Mouse (Mus musculus): ENCODE results near the gene Zmynd10. TPM values are rescaled to one million over a fixed set of nuclear protein-coding genes. Genes with fewer than 3 reads are reported as not detected.
"Not testable (repeated sequence)": the region's sequence is repeated elsewhere in the genome, so short reads cannot be mapped to it uniquely, and the experiment has no call there.

Gene Zmynd10
- polyA plus RNA-seq, 1 experiment from 2014 or later, result 3.6 TPM

DNA sequence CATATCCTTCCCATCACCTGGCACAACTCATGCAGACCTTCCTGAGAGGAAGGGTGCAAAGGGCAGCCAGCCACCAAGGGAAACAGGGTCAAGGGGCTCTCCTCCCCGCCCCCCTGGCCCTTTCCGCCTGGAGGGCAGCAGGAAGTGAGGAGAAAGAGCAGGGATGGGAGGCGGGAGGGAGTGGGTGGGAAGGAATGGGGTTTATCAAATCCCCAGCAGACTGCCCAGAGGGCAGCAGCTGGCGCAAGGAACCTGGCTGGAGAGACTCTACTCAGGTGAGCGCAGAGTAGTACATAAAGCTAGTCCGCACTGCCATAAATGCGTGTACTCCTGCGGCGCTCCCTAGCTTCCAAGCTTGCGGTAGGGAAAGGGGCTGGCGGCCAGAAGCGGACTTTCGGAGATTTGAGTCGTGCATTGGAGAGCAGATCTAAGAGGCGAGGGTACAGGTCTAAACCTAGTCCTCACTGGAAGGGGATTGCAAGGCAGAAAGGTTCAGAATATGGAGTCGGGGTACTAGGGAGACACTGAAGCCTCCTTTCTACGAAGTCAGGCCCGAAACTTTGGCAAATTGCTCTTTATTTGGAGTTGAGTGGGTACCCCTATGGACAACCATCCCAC is 20.7 kb downstream of the Zmynd10 start, which contains the start of gene Hyal2:
Hyal2 (plus strand) TSS at position 244 of the 618 bp plus-strand sequence.
- 5% methylated on average over 18 of the region's 18 CpGs for WGBS
- ATAC-seq (ENCODE audit: low FRiP score), result no peak

DNA sequence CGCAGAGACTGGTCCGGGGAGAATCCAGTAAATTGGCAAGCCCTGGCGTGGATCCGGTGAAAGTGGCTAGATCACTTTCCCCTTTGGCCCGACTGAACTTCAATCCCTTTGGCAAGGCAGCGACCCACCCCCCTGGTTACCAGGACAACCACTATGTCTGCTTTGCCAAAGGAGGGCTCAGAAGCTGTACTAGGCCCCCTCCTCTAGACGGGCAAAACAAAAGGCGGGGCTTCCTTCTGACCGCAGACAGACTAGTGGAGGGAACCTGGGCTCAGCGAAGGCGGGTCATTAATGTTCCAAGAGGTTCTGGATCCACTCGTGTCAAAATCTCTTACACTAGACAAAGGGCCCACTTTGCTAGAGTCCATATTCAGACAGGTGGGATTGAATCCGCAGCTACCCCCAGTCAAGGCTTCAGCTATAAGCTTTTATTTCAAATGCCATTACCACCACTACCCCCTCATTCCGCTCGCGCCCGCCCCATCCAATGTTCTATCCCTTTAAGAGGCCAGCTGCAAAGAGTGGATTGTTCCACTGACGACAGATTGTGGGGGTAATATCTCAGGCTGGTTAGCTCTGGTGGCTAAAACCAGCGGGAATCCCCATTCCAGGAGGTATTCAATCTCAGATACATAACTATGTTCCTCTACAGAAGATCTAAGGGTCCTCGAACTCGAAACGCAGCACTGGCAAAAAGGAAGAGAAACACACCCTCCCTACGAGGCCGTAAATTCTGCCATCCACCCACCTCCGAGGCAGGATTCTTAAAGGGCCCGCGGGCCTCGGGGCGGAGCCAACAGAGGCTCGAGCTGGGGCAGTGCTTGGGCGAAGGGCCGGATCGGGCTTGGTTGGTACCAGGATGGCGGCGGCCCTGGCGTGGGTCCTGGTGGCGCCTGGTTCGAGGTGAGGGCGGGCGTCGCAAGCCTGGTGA is 21.5 kb downstream of the Zmynd10 start:
- ATAC-seq (ENCODE audit: low FRiP score), result peak; percentile 88
- peak overlapping the region; percentile 81 for H3K4me3 ChIP-seq
- H3K9me3 ChIP-seq (replicated peaks), result no peaks in the 10 kb centered on the region
- H3K27me3 ChIP-seq, result no peaks in the 10 kb centered on the region
- H3K27ac ChIP-seq, result peak overlapping the region; percentile 87
- H3K4me2 ChIP-seq (replicated peaks), result peak overlapping the region; percentile 93
- peaks cover 47% of the 10 kb centered on the region for H3K36me3 ChIP-seq
- H3K4me1 ChIP-seq, result peaks cover 51% of the 10 kb centered on the region
- peak overlapping the region; percentile 95 for H3K9ac ChIP-seq
- WGBS, result 1% methylated on average over 41 of the region's 41 CpGs

More for the DNA sequence above, 20.7 kb downstream of the Zmynd10 start, which contains the start of gene Hyal2:
- H3K27me3 ChIP-seq, result no peaks in the 10 kb centered on the region
- peak within 1 kb of the TSS; percentile 87 for H3K27ac ChIP-seq
- H3K4me2 ChIP-seq (replicated peaks), result peak within 1 kb of the TSS; percentile 93
- peak within 1 kb of the TSS; percentile 95 for H3K9ac ChIP-seq
- peaks cover 53% of the 10 kb centered on the region for H3K4me1 ChIP-seq
- peaks cover 39% of the 10 kb centered on the region for H3K36me3 ChIP-seq
- H3K9me3 ChIP-seq (replicated peaks), result no peaks in the 10 kb centered on the region
- H3K4me3 ChIP-seq, result peak within 1 kb of the TSS; percentile 81

DNA sequence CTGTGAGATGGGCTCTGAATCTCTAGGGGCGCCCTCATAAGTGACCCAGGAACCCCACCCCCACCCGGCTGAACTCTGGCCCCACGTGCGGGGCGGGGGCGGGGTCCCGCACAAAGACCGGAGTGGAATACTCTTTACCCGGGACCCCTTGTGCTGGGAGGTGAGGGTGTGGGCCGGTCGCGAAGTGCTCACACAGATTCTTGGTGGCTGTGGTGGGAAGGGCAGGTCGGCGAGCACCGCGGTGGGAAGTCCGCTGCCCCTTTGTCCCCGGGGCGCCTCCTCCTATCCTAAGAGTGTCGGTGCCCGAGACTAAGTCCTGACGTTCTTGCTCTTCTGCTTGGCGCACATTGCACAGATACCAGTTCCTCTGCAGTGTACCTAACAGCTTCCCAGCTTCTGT is 22.2 kb downstream of the Zmynd10 start:
- no peaks in the 10 kb centered on the region for H3K27me3 ChIP-seq
- H3K27ac ChIP-seq, result peak overlapping the region; percentile 87
- WGBS, result under 1% methylated on average over 23 of the region's 23 CpGs
- peak overlapping the region; percentile 95 for H3K9ac ChIP-seq
- peak overlapping the region; percentile 81 for H3K4me3 ChIP-seq
- H3K4me2 ChIP-seq (replicated peaks), result peak overlapping the region; percentile 93
- H3K4me1 ChIP-seq, result peaks cover 45% of the 10 kb centered on the region
- no peaks in the 10 kb centered on the region for H3K9me3 ChIP-seq (replicated peaks)
- H3K36me3 ChIP-seq, result peaks cover 48% of the 10 kb centered on the region
- ATAC-seq (ENCODE audit: low FRiP score), result peak; percentile 56

DNA sequence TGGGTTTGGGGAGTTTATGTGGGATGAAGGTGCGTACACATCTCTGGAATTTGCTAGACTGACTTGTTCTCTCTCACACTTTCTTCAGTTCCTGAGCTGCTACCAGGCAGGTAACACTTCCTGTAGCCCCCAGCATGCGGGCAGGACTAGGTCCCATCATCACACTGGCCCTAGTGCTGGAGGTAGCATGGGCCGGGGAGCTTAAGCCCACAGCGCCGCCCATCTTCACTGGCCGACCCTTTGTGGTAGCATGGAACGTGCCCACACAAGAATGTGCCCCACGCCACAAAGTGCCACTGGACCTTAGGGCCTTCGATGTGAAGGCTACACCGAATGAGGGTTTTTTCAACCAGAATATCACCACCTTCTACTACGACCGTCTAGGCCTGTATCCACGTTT is 22.9 kb downstream of the Zmynd10 start:
- Histone ChIP-seq H3K4me1 (peaks cover 43% of the 10 kb centered on the region), H3K27ac (peak overlapping the region; percentile 87)

DNA sequence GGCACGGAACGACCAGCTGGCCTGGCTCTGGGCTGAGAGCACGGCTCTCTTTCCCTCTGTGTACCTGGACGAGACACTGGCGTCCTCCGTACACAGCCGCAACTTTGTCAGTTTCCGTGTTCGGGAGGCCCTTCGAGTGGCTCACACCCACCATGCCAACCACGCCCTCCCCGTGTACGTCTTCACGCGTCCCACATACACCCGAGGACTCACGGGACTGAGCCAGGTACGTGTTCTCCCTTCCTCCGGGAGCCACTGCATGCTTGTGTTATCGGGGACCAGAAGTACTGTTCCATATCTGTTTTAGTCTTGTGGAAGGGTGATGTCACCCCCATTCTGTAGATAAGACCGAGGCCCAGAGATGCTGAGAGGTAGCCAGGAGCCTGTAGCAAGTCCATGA is 23.7 kb downstream of the Zmynd10 start:
- peaks cover 42% of the 10 kb centered on the region for H3K36me3 ChIP-seq
- H3K4me1 ChIP-seq, result peaks cover 43% of the 10 kb centered on the region

More for the DNA sequence above, 22.9 kb downstream of the Zmynd10 start:
- peaks cover 46% of the 10 kb centered on the region for H3K36me3 ChIP-seq
- H3K9me3 ChIP-seq (replicated peaks), result no peaks in the 10 kb centered on the region
- peak overlapping the region; percentile 93 for H3K4me2 ChIP-seq (replicated peaks)
- H3K9ac ChIP-seq, result peak overlapping the region; percentile 95
- peak overlapping the region; percentile 81 for H3K4me3 ChIP-seq
- WGBS, result 54% methylated on average over 13 of the region's 13 CpGs
- H3K27me3 ChIP-seq, result no peaks in the 10 kb centered on the region
- no peak for ATAC-seq (ENCODE audit: low FRiP score)

DNA sequence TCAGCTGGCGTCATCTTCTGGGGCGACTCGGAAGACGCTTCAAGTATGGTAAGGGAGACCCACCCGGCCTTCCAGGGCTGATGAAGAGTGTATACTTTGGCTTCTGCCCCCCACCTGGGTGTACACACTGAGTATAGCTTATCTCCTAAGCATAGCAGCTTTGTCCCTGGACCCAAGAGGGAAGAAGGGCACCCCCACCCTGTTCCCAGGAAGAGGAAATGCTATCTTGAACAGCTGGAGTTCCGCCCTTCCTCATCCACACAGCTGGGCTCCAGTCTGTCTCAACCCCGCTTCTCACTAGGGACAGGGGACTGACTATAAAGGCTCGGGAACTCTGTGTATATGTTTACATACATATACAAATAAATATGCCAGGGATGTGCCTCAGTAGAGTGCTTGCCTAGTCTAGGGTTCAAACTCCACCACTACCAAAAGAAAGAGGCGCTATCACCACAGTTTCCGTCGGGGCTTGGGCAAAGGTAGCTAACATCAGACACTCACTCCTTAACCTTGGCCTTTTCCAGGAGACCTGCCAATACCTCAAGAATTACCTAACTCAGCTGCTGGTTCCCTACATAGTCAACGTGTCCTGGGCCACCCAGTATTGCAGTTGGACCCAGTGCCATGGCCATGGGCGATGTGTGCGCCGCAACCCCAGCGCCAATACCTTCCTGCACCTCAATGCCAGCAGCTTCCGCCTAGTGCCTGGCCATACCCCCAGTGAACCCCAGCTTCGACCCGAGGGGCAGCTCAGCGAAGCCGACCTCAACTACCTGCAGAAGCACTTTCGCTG is 24.6 kb downstream of the Zmynd10 start:
- Histone ChIP-seq H3K27ac (no peak overlapping the region), H3K4me2 (replicated peaks) (peak overlapping the region; percentile 93), H3K36me3 (peaks cover 42% of the 10 kb centered on the region), H3K9me3 (replicated peaks) (no peaks in the 10 kb centered on the region), H3K9ac (0 out of 2 replicates have a peak overlapping the region, but pooled peaks have one; percentile 13), H3K4me3 (peak overlapping the region; percentile 81; the same call in 1 of the 2 replicates), H3K4me1 (peaks cover 47% of the 10 kb centered on the region), H3K27me3 (no peaks in the 10 kb centered on the region)
- ATAC-seq (ENCODE audit: low FRiP score), result no peak
- 94% methylated on average over 22 of the region's 22 CpGs for WGBS

More for the DNA sequence above, 23.7 kb downstream of the Zmynd10 start:
- H3K9me3 ChIP-seq (replicated peaks), result no peaks in the 10 kb centered on the region
- peak overlapping the region; percentile 93 for H3K4me2 ChIP-seq (replicated peaks)
- no peak overlapping the region for H3K27ac ChIP-seq
- ATAC-seq (ENCODE audit: low FRiP score), result no peak
- peak overlapping the region; percentile 95; the same call in 1 of the 2 replicates for H3K9ac ChIP-seq
- no peaks in the 10 kb centered on the region for H3K27me3 ChIP-seq
- 91% methylated on average over 21 of the region's 21 CpGs for WGBS
- H3K4me3 ChIP-seq, result peak overlapping the region; percentile 81

DNA sequence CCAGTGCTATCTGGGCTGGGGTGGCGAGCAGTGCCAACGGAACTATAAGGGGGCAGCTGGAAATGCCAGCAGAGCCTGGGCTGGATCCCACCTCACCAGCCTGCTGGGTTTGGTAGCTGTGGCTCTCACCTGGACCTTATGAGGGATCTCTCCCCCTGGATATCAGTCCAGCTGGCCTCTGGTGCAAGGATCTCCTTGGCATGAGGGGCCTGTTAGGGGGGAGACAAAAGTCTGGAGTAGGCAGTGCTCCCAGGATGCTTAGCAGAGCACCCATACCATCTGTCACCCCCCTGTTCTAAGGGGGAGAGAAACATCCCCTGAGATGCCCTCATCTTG is 25.2 kb downstream of the Zmynd10 start:
- Histone ChIP-seq H3K9ac (no peak overlapping the region), H3K4me1 (peaks cover 49% of the 10 kb centered on the region), H3K27ac (no peak overlapping the region), H3K27me3 (no peaks in the 10 kb centered on the region), H3K9me3 (replicated peaks) (no peaks in the 10 kb centered on the region), H3K4me3 (no peak overlapping the region), H3K36me3 (peaks cover 42% of the 10 kb centered on the region), H3K4me2 (replicated peaks) (no peak overlapping the region)
- WGBS, result 97% methylated on average over 2 of the region's 2 CpGs
- no peak for ATAC-seq (ENCODE audit: low FRiP score)

DNA sequence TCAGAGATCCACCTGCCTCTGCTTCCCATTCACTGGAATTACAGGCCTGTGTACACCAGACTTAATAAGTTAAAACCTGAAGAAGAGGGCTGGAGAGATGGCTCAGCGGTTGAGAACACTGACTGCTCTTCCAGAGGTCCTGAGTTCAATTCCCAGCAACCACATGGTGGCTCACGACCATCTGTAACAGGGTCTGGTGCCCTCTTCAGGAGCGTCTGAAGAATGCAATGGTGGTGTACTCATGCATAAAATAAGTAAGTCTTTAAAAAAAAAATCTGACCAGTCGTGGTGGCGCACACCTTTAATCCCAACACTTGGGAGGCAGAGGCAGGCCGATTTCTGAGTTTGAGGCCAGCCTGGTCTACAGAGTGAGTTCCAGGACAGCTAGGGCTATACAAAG is 26.7 kb downstream of the Zmynd10 start:
- H3K27ac ChIP-seq; ATAC-seq (ENCODE audit: low FRiP score); H3K4me2 ChIP-seq (replicated peaks); H3K9me3 ChIP-seq (replicated peaks); H3K4me3 ChIP-seq; H3K27me3 ChIP-seq; H3K9ac ChIP-seq: not testable (repeated sequence)
- H3K4me1 ChIP-seq, result peaks cover 41% of the 10 kb centered on the region
- whole genome bisulfite sequencing, result 81% methylated on average over 6 of the region's 6 CpGs
- H3K36me3 ChIP-seq, result peaks cover 42% of the 10 kb centered on the region

DNA sequence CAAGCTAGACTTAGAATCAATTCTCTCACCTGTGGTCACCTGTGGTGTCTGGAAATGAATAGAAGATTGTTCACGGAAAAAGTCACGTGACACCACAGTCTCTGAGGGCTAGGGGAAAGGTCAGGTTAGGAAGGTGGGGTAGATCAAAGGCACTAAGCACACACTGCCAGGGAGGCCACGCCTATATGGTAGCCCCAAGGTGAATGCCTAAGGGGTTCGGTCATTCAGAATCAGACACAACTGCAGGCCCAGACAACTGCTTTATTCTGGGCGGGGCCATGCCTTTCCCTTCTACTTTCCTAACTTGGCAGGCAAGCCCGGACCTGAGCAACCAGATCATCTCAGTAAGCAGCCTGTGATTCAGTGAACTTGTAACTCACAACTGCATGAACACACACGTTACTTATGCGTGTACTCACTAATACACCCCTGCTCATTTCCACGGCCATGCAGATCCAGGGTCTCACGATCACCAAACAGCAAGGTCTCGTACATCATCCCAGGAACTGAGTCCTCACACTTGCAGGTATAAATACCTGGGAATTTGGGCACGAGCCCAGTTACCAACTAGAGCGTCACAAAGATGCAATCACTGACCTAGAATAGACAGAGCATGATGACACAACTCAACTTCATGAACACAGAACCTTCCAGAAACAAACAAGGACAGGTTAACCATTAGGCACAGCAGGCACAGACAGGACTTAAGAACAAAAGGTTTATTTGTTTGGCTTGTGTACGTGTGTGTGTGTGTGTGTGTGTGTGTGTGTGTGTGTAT is 28.7 kb downstream of the Zmynd10 start:
- Histone ChIP-seq H3K27me3 (no peaks in the 10 kb centered on the region), H3K4me2 (replicated peaks) (no peak overlapping the region), H3K36me3 (peaks cover 36% of the 10 kb centered on the region), H3K9ac (no peak overlapping the region), H3K4me3 (no peak overlapping the region), H3K4me1 (peaks cover 40% of the 10 kb centered on the region), H3K27ac (peak overlapping the region; percentile 14; the same call in 1 of the 2 replicates), H3K9me3 (replicated peaks) (no peaks in the 10 kb centered on the region)
- no peak for ATAC-seq (ENCODE audit: low FRiP score)
- WGBS, result 81% methylated on average over 14 of the region's 14 CpGs

DNA sequence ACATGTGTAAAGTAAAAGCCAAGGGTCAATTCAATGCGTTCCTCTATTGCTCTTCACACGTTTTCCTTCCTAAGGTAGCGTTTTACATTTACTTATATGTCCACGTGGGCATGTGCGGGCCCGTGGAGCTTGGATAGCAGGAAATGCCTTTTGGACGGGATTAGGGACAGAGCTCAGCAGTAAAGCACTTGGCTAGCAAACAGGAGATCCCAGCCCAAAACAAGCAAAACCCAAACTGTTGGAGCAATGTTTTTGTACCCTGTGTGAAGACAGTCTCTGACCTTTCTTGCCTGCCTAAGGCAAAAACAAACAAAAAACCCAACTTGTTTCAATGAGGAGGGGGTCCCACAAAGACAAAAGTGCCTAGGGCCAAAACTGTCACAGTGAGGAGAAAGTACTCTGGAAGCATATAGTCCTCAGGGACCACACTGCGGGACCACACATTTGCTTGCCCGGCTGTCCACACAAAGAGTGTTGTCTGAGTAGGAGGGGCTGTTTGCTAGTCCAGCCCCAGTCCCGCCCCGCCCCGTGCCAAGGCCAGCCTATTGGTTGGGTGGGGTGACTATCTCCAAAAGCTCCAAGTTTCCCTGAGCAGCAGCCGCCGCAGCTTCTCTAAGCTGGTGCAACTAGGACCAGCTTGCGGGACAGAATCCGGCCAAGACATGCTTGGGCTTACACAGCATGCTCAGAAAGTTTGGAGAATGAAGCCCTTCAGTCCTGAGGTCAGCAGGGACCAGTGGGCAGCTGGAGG is 29.4 kb downstream of the Zmynd10 start, which contains the start of gene Hyal1:
Hyal1 (plus strand) TSS at position 571 of the 751 bp plus-strand sequence.
- Histone ChIP-seq H3K36me3 (peaks cover 28% of the 10 kb centered on the region), H3K9ac (peak within 1 kb of the TSS; percentile 49), H3K4me2 (replicated peaks) (peak within 1 kb of the TSS; percentile 46), H3K9me3 (replicated peaks) (no peaks in the 10 kb centered on the region), H3K27ac (peak within 1 kb of the TSS; percentile 14; the same call in 1 of the 2 replicates), H3K4me3 (peak within 1 kb of the TSS; percentile 22), H3K4me1 (peaks cover 39% of the 10 kb centered on the region), H3K27me3 (no peaks in the 10 kb centered on the region)
- peak; percentile 50; the same call in 1 of the 2 replicates for ATAC-seq (ENCODE audit: low FRiP score)
- WGBS, result 27% methylated on average over 16 of the region's 16 CpGs

All from hindbrain, embryonic 12.5 days (tissue).